Mouse (Mus musculus): ENCODE measurements at regions not wholly inside any gene's neighbourhood (a gene's known extent, or its start where the extent isn't known, plus 50 kb on each side); places are given as distances from the start of the nearest gene placed in this dataset.

DNA sequence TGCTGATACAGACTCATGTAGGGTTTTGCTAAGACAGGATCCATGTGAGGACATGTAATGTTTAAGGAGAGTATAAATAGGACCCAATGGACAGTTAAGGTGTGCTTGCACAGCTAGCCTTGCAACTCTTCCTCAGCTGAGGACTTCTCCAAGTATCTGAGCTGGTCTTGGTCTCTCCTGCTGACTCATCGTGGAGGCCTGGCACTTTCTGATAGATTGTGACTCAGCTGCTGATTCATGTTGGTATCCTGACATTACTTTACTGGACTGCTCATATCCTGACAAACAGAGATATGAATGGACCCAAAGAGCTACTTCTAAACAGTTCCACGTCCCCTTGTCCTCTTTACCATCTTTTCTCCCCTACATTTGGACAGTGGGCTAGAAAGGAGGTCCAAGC, 838.5 kb upstream of the Gm38303 start:
- Histone ChIP-seq H3K27me3 (replicated peaks; ENCODE audit: control insufficient read depth, insufficient read depth, low read length) (no peaks in the 10 kb centered on the region), H3K4me3 (ENCODE audit: low read depth, low read length) (no peak overlapping the region), H3K9me3 (ENCODE audit: control insufficient read depth) (no peaks in the 10 kb centered on the region), H3K27ac (ENCODE audit: low read depth, low read length) (no peak overlapping the region), H3K36me3 (ENCODE audit: control insufficient read depth, insufficient read depth) (no peaks in the 10 kb centered on the region), H3K4me2 (replicated peaks; ENCODE audit: low read depth) (no peak overlapping the region), H3K4me1 (replicated peaks; ENCODE audit: control insufficient read depth, insufficient read depth, low read length) (no peaks in the 10 kb centered on the region), H3K9ac (ENCODE audit: low read depth, low read length) (no peak overlapping the region)
- whole genome bisulfite sequencing: 67% methylated on average over 2 of the region's 2 CpGs
- no peak for TF ChIP-seq CTCF (IDR thresholded peaks at IDR 0.05; ENCODE audit: low read depth)
- ATAC-seq: no peak

- H3K4me2 ChIP-seq (replicated peaks; ENCODE audit: low read depth): no peak overlapping the region
- TF ChIP-seq CTCF (IDR thresholded peaks at IDR 0.05; ENCODE audit: low read depth): no peak
- H3K27me3 ChIP-seq (replicated peaks; ENCODE audit: control insufficient read depth, insufficient read depth, low read length): no peaks in the 10 kb centered on the region
- H3K4me1 ChIP-seq (replicated peaks; ENCODE audit: control insufficient read depth, insufficient read depth, low read length): no peaks in the 10 kb centered on the region
- no peaks in the 10 kb centered on the region for H3K9me3 ChIP-seq (ENCODE audit: control insufficient read depth)
- H3K4me3 ChIP-seq (ENCODE audit: low read depth, low read length): no peak overlapping the region
- no peak overlapping the region for H3K27ac ChIP-seq (ENCODE audit: low read depth, low read length)
- 69% methylated on average over 1 of the region's 1 CpGs for WGBS
- ATAC-seq: no peak
- H3K9ac ChIP-seq (ENCODE audit: low read depth, low read length): no peak overlapping the region
- H3K36me3 ChIP-seq (ENCODE audit: control insufficient read depth, insufficient read depth): no peaks in the 10 kb centered on the region
These were observed 819.9 kb upstream of the Gm38303 start for GRCm38 (mm10) chr3:11155350-11155749.

Measured in intestine, postnatal 0 days (tissue).